8 mouse cellular contexts compared by ENCODE assay signal in genomic region chr9:20491858-20492526, GRCm38 (mm10). TPM values are rescaled to one million over a fixed set of nuclear protein-coding genes. Genes with fewer than 3 reads are reported as not detected.
DNase-seq lines count a peak whose midpoint lies in the region; ATAC-seq and TF ChIP-seq lines count a peak whose summit lies in the region.

No protein-coding gene starts in this region.

- WGBS in kidney, embryonic 15.5 days, result 10% methylated on average over 20 of the region's 20 CpGs
- WGBS in hindbrain, embryonic 14.5 days, result 14% methylated on average over 20 of the region's 20 CpGs
- WGBS in midbrain, embryonic 16.5 days, result 11% methylated on average over 20 of the region's 20 CpGs

- no peak for ATAC-seq in kidney, embryonic 15.5 days (replicated peaks; ENCODE audit: low FRiP score)
- no peak for ATAC-seq in hindbrain, embryonic 14.5 days (ENCODE audit: low FRiP score)
- no peak for ATAC-seq in midbrain, embryonic 16.5 days

- intact Hi-C loops in gastrocnemius, postnatal 14 days (cut with DNase I; ENCODE audit: low total_unique reads), result no loop called here

- H3K36me3 ChIP-seq in kidney, embryonic 15.5 days, result peaks cover 22% of the 10 kb centered on the region
- H3K36me3 ChIP-seq in hindbrain, embryonic 14.5 days (replicated peaks; ENCODE audit: control insufficient read depth, insufficient read depth), result peaks cover 29% of the 10 kb centered on the region
- H3K36me3 ChIP-seq in midbrain, embryonic 16.5 days (ENCODE audit: control insufficient read depth, insufficient read depth, low read length), result peaks cover 4% of the 10 kb centered on the region; the same call in 1 of the 2 replicates

- H3K4me2 ChIP-seq in kidney, embryonic 15.5 days, result peak overlapping the region; percentile 71
- peak overlapping the region; percentile 93 for H3K4me2 ChIP-seq in hindbrain, embryonic 14.5 days (replicated peaks)
- H3K4me2 ChIP-seq in midbrain, embryonic 16.5 days (ENCODE audit: low read length), result peak overlapping the region; percentile 64

- no peak for DNase-seq in kidney, postnatal 10 days
- no peak for DNase-seq in hindbrain, embryonic 14.5 days (ENCODE audit: low spot score)
- DNase-seq in right cerebral cortex, postnatal 4 days, result no peak
- no peak for DNase-seq in left cerebral cortex, adult 8-10 months (ENCODE audit: low spot score in 2 of 2)
- no peak for DNase-seq in gastrocnemius, postnatal 14 days

- TF ChIP-seq POLR2A in bone marrow macrophage, adult 2 months (IDR thresholded peaks at IDR 0.05; ENCODE audit: borderline replicate concordance, low read depth, low read length), result no peak

- H3K9me3 ChIP-seq in kidney, embryonic 15.5 days (replicated peaks), result no peaks in the 10 kb centered on the region
- H3K9me3 ChIP-seq in hindbrain, embryonic 14.5 days (ENCODE audit: control insufficient read depth, low read length), result no peaks in the 10 kb centered on the region
- no peaks in the 10 kb centered on the region for H3K9me3 ChIP-seq in midbrain, embryonic 16.5 days (replicated peaks; ENCODE audit: control insufficient read depth, low read length, poor library complexity, severe bottlenecking)

- H3K27ac ChIP-seq in kidney, embryonic 15.5 days, result peak overlapping the region; percentile 96
- H3K27ac ChIP-seq in bone marrow macrophage, adult 2 months (ENCODE audit: insufficient read depth, low read depth, low read length), result peak overlapping the region; percentile 75
- peak overlapping the region; percentile 97 for H3K27ac ChIP-seq in hindbrain, embryonic 14.5 days
- peak overlapping the region; percentile 89 for H3K27ac ChIP-seq in midbrain, embryonic 16.5 days (ENCODE audit: low read length)

- peak overlapping the region; percentile 79 for H3K9ac ChIP-seq in kidney, embryonic 15.5 days
- H3K9ac ChIP-seq in hindbrain, embryonic 14.5 days, result peak overlapping the region; percentile 89
- H3K9ac ChIP-seq in midbrain, embryonic 16.5 days (ENCODE audit: low read depth, low read length), result peak overlapping the region; percentile 94

- H3K4me3 ChIP-seq in kidney, embryonic 15.5 days (replicated peaks), result peak overlapping the region; percentile 83
- peak overlapping the region; percentile 99 for H3K4me3 ChIP-seq in bone marrow macrophage, adult 2 months (ENCODE audit: insufficient read depth, low read length)
- H3K4me3 ChIP-seq in hindbrain, embryonic 14.5 days (replicated peaks; ENCODE audit: low read length), result peak overlapping the region; percentile 89
- H3K4me3 ChIP-seq in midbrain, embryonic 16.5 days (ENCODE audit: low read depth, low read length), result peak overlapping the region; percentile 59

- no peaks in the 10 kb centered on the region for H3K27me3 ChIP-seq in kidney, embryonic 15.5 days
- no peaks in the 10 kb centered on the region for H3K27me3 ChIP-seq in hindbrain, embryonic 14.5 days (ENCODE audit: control insufficient read depth, insufficient read depth, low read length)
- H3K27me3 ChIP-seq in midbrain, embryonic 16.5 days (ENCODE audit: control insufficient read depth, insufficient read depth, low read depth, low read length), result no peaks in the 10 kb centered on the region

- peaks cover 28% of the 10 kb centered on the region for H3K4me1 ChIP-seq in kidney, embryonic 15.5 days
- H3K4me1 ChIP-seq in bone marrow macrophage, adult 2 months (ENCODE audit: control insufficient read depth, insufficient read depth, low read length), result peaks cover 4% of the 10 kb centered on the region; the same call in 1 of the 2 replicates
- H3K4me1 ChIP-seq in hindbrain, embryonic 14.5 days (replicated peaks; ENCODE audit: control insufficient read depth, insufficient read depth, low read length), result peaks cover 34% of the 10 kb centered on the region
- peaks cover 31% of the 10 kb centered on the region for H3K4me1 ChIP-seq in midbrain, embryonic 16.5 days (ENCODE audit: control insufficient read depth, insufficient read depth, low read length)

- no peak for TF ChIP-seq CTCF in bone marrow macrophage, adult 2 months (IDR thresholded peaks at IDR 0.05; ENCODE audit: low read depth, low read length)

RNA-seq across cellular contexts. Expression of gene Zfp426, which starts 0.6 kb away (rescaled TPM):
- 20.0 and 20.3 TPM in 2 replicates for polyA plus RNA-seq in kidney, embryonic 15.5 days (2015; fragmentation: Nextera tagmentation; extraction: Ambion mirVana)
- polyA plus RNA-seq in bone marrow macrophage, adult 2 months (2012; ENCODE audit: insufficient read depth, insufficient read length, missing spikeins), result 14.7 and 15.7 TPM in 2 replicates
- 37.3 and 39.4 TPM in 2 replicates for polyA plus RNA-seq in hindbrain, embryonic 14.5 days (2014; fragmentation: Nextera tagmentation; extraction: Ambion mirVana)
- 33.2 and 35.0 TPM in 2 replicates for polyA plus RNA-seq in midbrain, embryonic 16.5 days (2015; fragmentation: Nextera tagmentation; extraction: Ambion mirVana)
- total RNA-seq in left cerebral cortex, adult 8-10 months (2022), result 10 to 100 TPM; 24.8 to 29.0 (median 24.8) TPM
- total RNA-seq in gastrocnemius, postnatal 14 days (2021), result 1 to 10 TPM; 7.4 to 8.2 TPM

RNA-seq across cellular contexts. Expression of gene Zfp266, which starts 29.2 kb away (rescaled TPM):
- polyA plus RNA-seq in kidney, embryonic 15.5 days (2015; fragmentation: Nextera tagmentation; extraction: Ambion mirVana), result 102 and 107 TPM in 2 replicates
- polyA plus RNA-seq in bone marrow macrophage, adult 2 months (2012; ENCODE audit: insufficient read depth, insufficient read length, missing spikeins), result 16.1 and 20.6 TPM in 2 replicates
- polyA plus RNA-seq in hindbrain, embryonic 14.5 days (2014; fragmentation: Nextera tagmentation; extraction: Ambion mirVana), result 90.6 and 92.2 TPM in 2 replicates
- 109 and 135 TPM in 2 replicates for polyA plus RNA-seq in midbrain, embryonic 16.5 days (2015; fragmentation: Nextera tagmentation; extraction: Ambion mirVana)
- total RNA-seq in left cerebral cortex, adult 8-10 months (2022), result 10 to 100 TPM; 38.8 to 52.8 (median 43.8) TPM
- 10 to 100 TPM; 22.2 to 22.6 TPM for total RNA-seq in gastrocnemius, postnatal 14 days (2021)

RNA-seq across cellular contexts. Expression of gene Zfp26, which starts 32.0 kb away (rescaled TPM):
- 17.8 and 21.9 TPM in 2 replicates for polyA plus RNA-seq in kidney, embryonic 15.5 days (2015; fragmentation: Nextera tagmentation; extraction: Ambion mirVana)
- 13.8 and 15.5 TPM in 2 replicates for polyA plus RNA-seq in bone marrow macrophage, adult 2 months (2012; ENCODE audit: insufficient read depth, insufficient read length, missing spikeins)
- polyA plus RNA-seq in hindbrain, embryonic 14.5 days (2014; fragmentation: Nextera tagmentation; extraction: Ambion mirVana), result 21.9 and 25.5 TPM in 2 replicates
- 13.5 and 16.7 TPM in 2 replicates for polyA plus RNA-seq in midbrain, embryonic 16.5 days (2015; fragmentation: Nextera tagmentation; extraction: Ambion mirVana)
- total RNA-seq in left cerebral cortex, adult 8-10 months (2022), result 10 to 100 TPM; 25.2 to 30.1 (median 26.4) TPM
- total RNA-seq in gastrocnemius, postnatal 14 days (2021), result 1 to 10 TPM; 7.6 to 8.5 TPM
